Mouse (Mus musculus): Measurements from ENCODE around the gene Htr2a.

- TF ChIP-seq POLR2A (IDR thresholded peaks at IDR 0.05; ENCODE audit: extremely low read depth, insufficient read depth, low read length) (no peak), CTCF (IDR thresholded peaks at IDR 0.05; ENCODE audit: extremely low read depth, insufficient read depth, low read length) (no peak)
Observed at GRCm38 (mm10) chr14:74673020-74673350, 32.3 kb downstream of the Htr2a start.
